Mouse (Mus musculus) lung, adult 2 months (tissue): ENCODE results near the gene Atp6v0d1.
A peak's percentile ranks its signal among the peaks of the same experiment; 100 is the strongest.

Experiments used
- CTCF ChIP-seq: fragments of 200-500 bp; IDR thresholded peaks from 2 replicates; pipeline ENCODE4 v1.5.1; 2011; ENCODE audit warnings: mild to moderate bottlenecking, low read length, control low read depth; ENCODE audit not compliant: insufficient read depth
- POLR2A ChIP-seq: fragments of 200-500 bp; IDR thresholded peaks from 2 replicates; pipeline ENCODE4 v1.6.1; 2011; ENCODE audit warnings: low read depth, mild to moderate bottlenecking, control low read depth, low read length, borderline replicate concordance; ENCODE audit errors: extremely low read depth

DNA sequence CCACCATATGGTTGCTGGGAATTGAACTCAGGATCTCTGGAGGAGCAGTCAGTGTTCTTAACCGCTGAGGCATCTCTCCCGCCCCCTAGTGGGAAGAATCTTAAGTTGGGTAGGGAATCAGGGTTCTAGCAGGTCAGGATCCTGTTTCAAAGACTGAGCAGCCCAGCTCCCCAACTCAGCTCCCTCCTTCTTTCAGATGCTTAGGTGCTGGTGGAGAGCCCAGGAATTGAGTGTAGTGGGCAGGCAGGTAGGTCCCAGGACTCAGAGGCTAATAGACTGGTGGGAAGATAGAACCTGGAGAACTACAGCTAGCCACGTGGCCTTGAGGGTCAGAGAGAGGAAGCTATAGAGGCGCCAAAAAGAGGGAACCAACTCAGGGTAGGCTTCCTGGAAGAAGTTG lies 41.8 kb upstream of the Atp6v0d1 start:
- TF ChIP-seq CTCF (peak; percentile 16; the same call in 1 of the 2 replicates), POLR2A (no peak)
